Mouse (Mus musculus) thymus, postnatal 0 days (tissue): ENCODE measurements around the gene Nsa2. TPM values are rescaled to one million over a fixed set of nuclear protein-coding genes. Genes with fewer than 3 reads are reported as not detected.

Source experiments
- DNase-seq: peaks from one replicate; pipeline ENCODE4 v3.0.0-alpha.2; 2015; ENCODE audit warnings: low spot score
- polyA plus RNA-seq: library from polyadenylated mRNA; unstranded; fragments of >200 nt; fragmentation: Nextera tagmentation; extraction: Ambion mirVana; gene quantifications from 2 replicates; pipeline ENCODE4 v1.2.1, GENCODE M21; 2015

Nsa2 gene
- polyA plus RNA-seq, 1 experiment from 2014 or later = 83.9 TPM

- no peak for DNase-seq
These were observed 49.6 kb downstream of the Nsa2 start for GRCm38 (mm10) chr13:97088183-97088582.

- DNase-seq = no peak
These were observed 50.3 kb downstream of the Nsa2 start for GRCm38 (mm10) chr13:97087421-97087820.

- DNase-seq = no peak
These were observed 51.4 kb downstream of the Nsa2 start for GRCm38 (mm10) chr13:97086316-97086715.

- no peak for DNase-seq
These were observed 55.3 kb downstream of the Nsa2 start for GRCm38 (mm10) chr13:97082432-97082831.

GRCm38 (mm10) chr13:97080615-97081014 is 57.1 kb downstream of the Nsa2 start:
- DNase-seq = no peak

GRCm38 (mm10) chr13:97080201-97080600 is 57.5 kb downstream of the Nsa2 start:
- DNase-seq = no peak

Other genes with a start within 250 kb of the Nsa2 start
- gene Gcnt4, start 213.2 kb downstream of the Nsa2 start, polyA plus RNA-seq = 0.19 and 0.26 TPM in 2 replicates
- 0.40 and 0.44 TPM in 2 replicates for gene 1700029F12Rik, start 103.6 kb downstream of the Nsa2 start, polyA plus RNA-seq
- 0.41 and 0.52 TPM in 2 replicates for gene Fam169a, start 70.7 kb downstream of the Nsa2 start, polyA plus RNA-seq
- gene Gm6169, start 38.7 kb downstream of the Nsa2 start, polyA plus RNA-seq = 1.0 and 1.8 TPM in 2 replicates
- gene Gfm2, start within 50 bp of the Nsa2 start, polyA plus RNA-seq = 21.0 and 23.2 TPM in 2 replicates
- gene Hexb, start 60.4 kb upstream of the Nsa2 start, polyA plus RNA-seq = 97.2 and 99.2 TPM in 2 replicates
- gene Enc1, start 103.2 kb upstream of the Nsa2 start, polyA plus RNA-seq = 1.9 and 2.0 TPM in 2 replicates